Mouse (Mus musculus) CH12.LX (cell line): ENCODE data around the gene Akr1d1.

ENCODE experiments used
- CHD1 ChIP-seq: IDR thresholded peaks from 2 replicates; pipeline ENCODE4 v1.6.1; 2012; ENCODE audit warnings: low read depth, low read length, improper control_type of control experiment, inconsistent platforms
- CTCF ChIP-seq, 2 experiments: IDR thresholded peaks in 1 of 2; conservative IDR thresholded peaks in 1 of 2; 2 replicates each; pipeline ENCODE4 v1.5.1; 2011 to 2012; ENCODE audit warnings: low read depth in 2 of 2, low read length in 2 of 2, improper control_type of control experiment in 1 of 2, inconsistent platforms in 1 of 2, mild to moderate bottlenecking in 1 of 2, moderate library complexity in 1 of 2
- EP300 ChIP-seq: IDR thresholded peaks from 2 replicates; pipeline ENCODE4 v1.6.1; 2011; ENCODE audit warnings: low read length, improper control_type of control experiment
- POLR2A ChIP-seq: IDR thresholded peaks from 2 replicates; pipeline ENCODE4 v1.6.1; 2011; ENCODE audit warnings: low read depth, mild to moderate bottlenecking, improper control_type of control experiment, low read length
- ZNF384 ChIP-seq: IDR thresholded peaks from 2 replicates; pipeline ENCODE4 v1.6.1; 2012; ENCODE audit warnings: low read depth, low read length, improper control_type of control experiment, inconsistent platforms

GRCm38 (mm10) chr6:37616136-37616535 is 86.2 kb downstream of the Akr1d1 start:
- no peak for TF ChIP-seq ZNF384
- TF ChIP-seq CHD1: no peak
- TF ChIP-seq EP300: no peak
- no peak for TF ChIP-seq CTCF (conservative IDR thresholded peaks at IDR 0.05 in 1 of 2, IDR thresholded peaks at IDR 0.05 in 1 of 2; ENCODE audit: low read depth in 2 of 2, low read length in 2 of 2)
- no peak for TF ChIP-seq POLR2A
